Mouse (Mus musculus) embryonic fibroblast, embryonic 13.5 days (primary cell): ENCODE results near the gene Sap18. TPM values are rescaled to one million over a fixed set of nuclear protein-coding genes. Genes with fewer than 3 reads are reported as not detected.

Experiments used
- H3K27ac ChIP-seq: 2 replicates; pipeline ENCODE4 v1.5.1; 2012; ENCODE audit warnings: low read length, control low read depth, inconsistent platforms; ENCODE audit not compliant: insufficient read depth
- H3K4me1 ChIP-seq: 2 replicates; pipeline ENCODE4 v1.6.1; 2011; ENCODE audit warnings: low read length; ENCODE audit not compliant: control insufficient read depth, insufficient read depth
- H3K4me3 ChIP-seq: 2 replicates; pipeline ENCODE4 v1.5.1; 2011; ENCODE audit warnings: mild to moderate bottlenecking, control low read depth, low read length; ENCODE audit not compliant: insufficient read depth
- CTCF ChIP-seq: IDR thresholded peaks from 2 replicates; pipeline ENCODE4 v1.5.1; 2011; ENCODE audit warnings: mild to moderate bottlenecking, control low read depth, low read length, moderate library complexity, borderline replicate concordance; ENCODE audit not compliant: insufficient read depth
- POLR2A ChIP-seq: IDR thresholded peaks from 2 replicates; pipeline ENCODE4 v1.6.1; 2011; ENCODE audit warnings: low read depth, mild to moderate bottlenecking, control low read depth, low read length, moderate library complexity
- polyA plus RNA-seq: library from polyadenylated mRNA; stranded (reverse); fragments of >200 nt; gene quantifications from 2 replicates; pipeline ENCODE4 v1.2.4, GENCODE M21; 2011; ENCODE audit warnings: low read depth; ENCODE audit not compliant: missing spikeins, insufficient read length

The Sap18 gene
- polyA plus RNA-seq, 1 experiment: 57.7 TPM

GRCm38 (mm10) chr14:57772157-57772815, 25.7 kb upstream of the Sap18 start:
- no peak overlapping the region for H3K4me3 ChIP-seq
- TF ChIP-seq CTCF: no peak
- no peak for TF ChIP-seq POLR2A
- H3K27ac ChIP-seq: no peak overlapping the region
- 0 out of 2 replicates have a peak, but pooled peaks cover 2% of the 10 kb centered on the region for H3K4me1 ChIP-seq

GRCm38 (mm10) chr14:57787406-57787805, 10.6 kb upstream of the Sap18 start:
- H3K27ac ChIP-seq: no peak overlapping the region
- H3K4me1 ChIP-seq: no peaks in the 10 kb centered on the region
- no peak overlapping the region for H3K4me3 ChIP-seq
- no peak for TF ChIP-seq POLR2A
- TF ChIP-seq CTCF: no peak

- Histone ChIP-seq H3K27ac (no peak overlapping the region), H3K4me1 (no peaks in the 10 kb centered on the region), H3K4me3 (no peak overlapping the region)
- TF ChIP-seq CTCF (no peak), POLR2A (no peak)
These were observed 8.7 kb upstream of the Sap18 start for GRCm38 (mm10) chr14:57789311-57789710.

- no peak overlapping the region for H3K27ac ChIP-seq
- H3K4me1 ChIP-seq: no peaks in the 10 kb centered on the region
- no peak for TF ChIP-seq POLR2A
- no peak for TF ChIP-seq CTCF
- no peak overlapping the region for H3K4me3 ChIP-seq
These were observed 8.2 kb upstream of the Sap18 start for GRCm38 (mm10) chr14:57789759-57790158.

- TF ChIP-seq POLR2A: no peak
- no peak for TF ChIP-seq CTCF
- Histone ChIP-seq H3K4me1 (no peaks in the 10 kb centered on the region), H3K27ac (peak overlapping the region; percentile 47; the same call in 1 of the 2 replicates), H3K4me3 (no peak overlapping the region)
These were observed 6.8 kb upstream of the Sap18 start for GRCm38 (mm10) chr14:57791171-57791570.

- Histone ChIP-seq H3K27ac (no peak overlapping the region), H3K4me3 (peak overlapping the region; percentile 28), H3K4me1 (no peaks in the 10 kb centered on the region)
- TF ChIP-seq POLR2A (no peak), CTCF (no peak)
These were observed 429 bp upstream of the Sap18 start for GRCm38 (mm10) chr14:57797551-57797950.

- no peak overlapping the region for H3K4me3 ChIP-seq
- no peak for TF ChIP-seq POLR2A
- TF ChIP-seq CTCF: no peak
- H3K27ac ChIP-seq: peak overlapping the region; percentile 45; the same call in 1 of the 2 replicates
- peaks cover 4% of the 10 kb centered on the region; the same call in 1 of the 2 replicates for H3K4me1 ChIP-seq
These were observed 5.8 kb downstream of the Sap18 start for GRCm38 (mm10) chr14:57803731-57804130.

- H3K27ac ChIP-seq: no peak overlapping the region
- no peak for TF ChIP-seq POLR2A
- no peak for TF ChIP-seq CTCF
- H3K4me1 ChIP-seq: peaks cover 4% of the 10 kb centered on the region; the same call in 1 of the 2 replicates
- H3K4me3 ChIP-seq: no peak overlapping the region
These were observed 10.6 kb downstream of the Sap18 start for GRCm38 (mm10) chr14:57808558-57808957.

- H3K4me1 ChIP-seq: no peaks in the 10 kb centered on the region
- no peak overlapping the region for H3K27ac ChIP-seq
- TF ChIP-seq POLR2A: no peak
- no peak overlapping the region for H3K4me3 ChIP-seq
These were observed 12.9 kb downstream of the Sap18 start for GRCm38 (mm10) chr14:57810886-57811285.

- TF ChIP-seq POLR2A: no peak
- no peak for TF ChIP-seq CTCF
- Histone ChIP-seq H3K27ac (no peak overlapping the region), H3K4me1 (no peaks in the 10 kb centered on the region), H3K4me3 (no peak overlapping the region)
These were observed 13.9 kb downstream of the Sap18 start for GRCm38 (mm10) chr14:57811844-57812243.

GRCm38 (mm10) chr14:57820839-57821238, 22.9 kb downstream of the Sap18 start:
- TF ChIP-seq POLR2A: no peak
- TF ChIP-seq CTCF: no peak
- no peak overlapping the region for H3K4me3 ChIP-seq
- no peak overlapping the region for H3K27ac ChIP-seq
- H3K4me1 ChIP-seq: 0 out of 2 replicates have a peak, but pooled peaks cover 2% of the 10 kb centered on the region
